Mouse (Mus musculus) 3T3-L1 (cell line): ENCODE data around the gene Sgcb.

ENCODE experiments used
- DNase-seq: peaks from one replicate; pipeline ENCODE4 v3.0.0-alpha.2; 2015; ENCODE audit warnings: low read depth, low spot score

Gene Sgcb

GRCm38 (mm10) chr5:73647261-73647900, at the start of gene Sgcb:
Gene Sgcb, minus strand, starts transcription at chr5:73647790.
- peak; percentile 46 for DNase-seq

DNA sequence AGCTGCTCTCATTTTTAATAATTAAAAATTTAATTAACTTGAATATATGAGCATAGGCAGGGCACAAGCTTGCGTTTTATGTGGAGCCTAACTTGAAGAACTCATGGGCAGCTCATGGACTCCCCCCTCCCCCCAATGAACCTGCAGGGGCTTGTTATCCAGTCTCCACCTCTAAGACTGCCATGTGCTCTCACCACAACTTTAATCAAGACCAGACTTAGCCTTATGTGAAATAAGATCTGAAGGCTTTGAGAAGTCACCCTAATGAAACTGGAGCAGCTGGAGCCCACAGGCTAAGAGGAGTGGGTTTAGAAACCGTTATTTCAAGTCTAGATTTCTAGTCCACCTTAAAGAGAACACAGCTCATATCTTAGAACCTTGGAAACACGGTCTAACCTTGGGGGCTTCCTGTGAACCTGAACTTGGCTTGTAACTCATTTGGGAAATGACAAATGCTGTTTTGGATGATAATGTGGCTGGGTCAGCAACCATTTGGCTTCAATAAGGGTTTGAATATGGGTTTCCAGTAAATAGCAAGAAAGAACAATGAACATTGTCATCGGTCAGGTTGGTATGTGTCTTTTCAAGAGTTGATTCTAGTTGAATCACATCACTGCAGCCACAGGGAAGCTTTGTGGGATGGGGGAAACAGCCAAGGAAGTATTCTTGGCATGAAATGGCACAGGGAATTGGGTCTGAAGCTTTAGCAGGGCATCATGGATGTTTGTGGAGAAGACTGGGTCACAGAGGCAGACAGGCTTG, 46.8 kb upstream of the Sgcb start:
- no peak for DNase-seq

- DNase-seq: no peak
Measured at GRCm38 (mm10) chr5:73693778-73694177, 46.2 kb upstream of the Sgcb start.

DNA sequence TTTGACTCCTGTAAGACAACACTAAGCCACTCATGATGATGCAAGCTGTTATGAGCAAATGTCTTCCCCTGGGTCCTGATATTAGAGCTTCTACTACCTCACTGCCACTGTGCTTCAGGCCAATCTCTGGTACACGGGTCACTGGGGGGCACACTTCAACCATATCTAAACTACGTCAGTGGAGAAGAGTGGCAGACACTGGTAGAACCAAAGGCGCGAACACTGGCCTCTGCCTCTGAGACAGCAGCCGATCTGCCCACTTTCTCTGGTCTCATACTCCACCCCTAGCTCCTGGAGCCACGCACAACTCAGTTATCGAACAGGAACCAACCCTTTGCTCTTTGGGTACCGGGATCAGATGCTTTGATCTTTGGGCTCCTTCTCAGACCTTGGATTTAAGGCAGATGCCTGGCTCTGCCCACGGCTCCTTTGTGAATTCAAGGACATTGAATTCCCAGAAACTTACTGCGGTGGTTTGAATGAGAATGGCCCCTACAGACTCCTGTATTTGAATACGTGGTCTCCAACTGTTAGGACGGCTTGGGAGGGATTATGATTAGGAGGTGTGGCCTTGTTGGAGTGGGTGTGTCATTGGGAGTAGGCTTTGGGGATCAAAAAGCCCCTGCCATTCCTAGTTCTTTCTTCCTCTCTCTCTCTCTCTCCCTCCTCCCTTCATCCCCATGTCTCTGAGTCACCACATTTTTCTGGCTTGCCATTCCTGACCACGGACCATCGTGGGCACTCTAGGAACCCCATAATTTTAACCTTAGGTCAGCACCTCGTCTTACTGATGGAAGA, 44.3 kb upstream of the Sgcb start:
- peak; percentile 50 for DNase-seq

- DNase-seq: no peak
Measured at GRCm38 (mm10) chr5:73690146-73690545, 42.6 kb upstream of the Sgcb start.

DNA sequence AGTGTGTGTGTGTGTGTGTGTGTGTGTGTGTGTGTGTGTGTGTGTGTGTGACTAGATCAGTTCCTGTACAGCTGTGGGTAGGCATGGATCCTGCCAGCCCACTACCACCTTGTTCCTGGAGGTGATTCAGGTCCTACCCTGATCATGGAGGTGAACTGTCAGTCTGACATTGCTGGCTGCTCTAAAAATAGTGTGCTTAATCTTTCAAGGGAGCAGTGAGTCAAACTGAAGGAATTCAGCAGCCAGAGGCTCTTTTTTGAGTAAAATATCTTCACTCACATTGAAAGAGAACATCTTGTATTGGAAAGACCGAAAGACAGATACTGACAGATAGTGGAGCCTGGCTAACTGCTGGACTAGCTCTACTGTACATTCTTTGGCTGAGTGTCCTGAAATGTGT, 41.0 kb upstream of the Sgcb start:
- DNase-seq: peak; percentile 80

DNA sequence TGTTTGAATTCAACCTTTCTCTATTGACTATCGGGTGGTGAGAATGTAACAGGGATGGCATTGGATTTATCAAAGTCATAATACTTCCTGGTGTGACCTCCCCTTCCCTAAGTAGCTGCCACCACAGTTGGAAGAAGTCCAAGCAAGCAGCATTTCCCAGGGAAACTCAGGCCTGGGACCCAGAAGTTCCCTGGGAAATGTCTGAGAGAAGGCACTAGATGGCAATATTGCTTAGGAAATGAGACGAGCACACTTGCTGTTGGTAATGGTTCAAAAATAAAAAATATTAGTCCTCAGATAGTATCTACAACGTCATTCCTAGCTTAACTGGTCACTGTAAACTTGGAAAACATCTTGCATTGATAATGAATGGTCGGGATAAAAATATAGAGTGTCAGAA, 38.6 kb upstream of the Sgcb start:
- DNase-seq: peak; percentile 77

DNA sequence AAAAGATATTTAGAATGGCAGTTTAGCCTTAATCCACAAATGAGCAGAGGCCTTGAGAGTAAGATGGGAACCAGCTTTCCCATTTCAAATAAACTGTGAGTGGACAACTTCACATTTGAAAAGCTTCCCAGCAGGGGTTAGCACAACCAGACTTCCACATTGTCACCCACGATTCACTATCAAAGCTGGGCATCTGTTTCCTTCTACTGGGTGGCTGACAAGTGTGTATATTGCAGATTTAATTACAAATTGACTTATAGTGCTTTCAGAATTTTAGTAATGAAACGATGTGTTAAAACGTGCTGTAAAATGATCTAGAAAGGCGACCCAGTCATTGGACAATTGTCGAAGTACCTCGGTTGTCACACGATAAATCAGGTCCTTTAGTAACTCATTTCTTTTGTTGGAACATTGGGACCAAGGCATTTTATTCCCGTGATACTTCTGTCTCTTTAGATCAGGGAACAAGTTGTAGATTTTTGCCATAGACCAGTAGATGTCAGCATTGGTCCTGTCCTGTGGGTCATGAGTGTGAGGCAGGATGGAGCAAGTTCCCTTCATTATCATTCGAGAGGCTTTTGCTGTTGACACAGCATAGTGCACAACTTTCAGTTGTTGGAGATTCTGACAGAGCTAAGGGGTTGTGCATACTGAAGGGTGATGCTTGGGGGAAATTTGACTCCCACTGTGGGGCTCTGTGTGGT, 36.3 kb upstream of the Sgcb start:
- peak; percentile 64 for DNase-seq

DNA sequence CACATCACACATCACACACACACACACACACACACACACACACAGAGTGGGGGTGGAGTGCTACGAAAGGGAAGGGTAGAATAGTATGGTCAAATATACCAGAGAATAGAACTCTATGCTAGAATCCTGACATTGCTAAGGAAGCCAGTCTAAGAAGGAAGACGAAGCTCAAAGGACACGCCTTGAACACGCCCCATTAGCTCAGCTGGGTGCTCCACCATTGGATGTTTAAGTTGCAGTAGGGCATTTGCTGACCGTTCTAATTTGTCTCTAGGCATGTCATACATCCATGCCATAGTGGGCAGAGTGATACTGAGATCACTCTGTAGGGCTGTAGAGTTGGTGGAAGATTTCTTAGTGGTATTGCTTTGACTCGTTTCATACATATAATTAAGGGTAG, 35.6 kb upstream of the Sgcb start:
- no peak for DNase-seq

DNA sequence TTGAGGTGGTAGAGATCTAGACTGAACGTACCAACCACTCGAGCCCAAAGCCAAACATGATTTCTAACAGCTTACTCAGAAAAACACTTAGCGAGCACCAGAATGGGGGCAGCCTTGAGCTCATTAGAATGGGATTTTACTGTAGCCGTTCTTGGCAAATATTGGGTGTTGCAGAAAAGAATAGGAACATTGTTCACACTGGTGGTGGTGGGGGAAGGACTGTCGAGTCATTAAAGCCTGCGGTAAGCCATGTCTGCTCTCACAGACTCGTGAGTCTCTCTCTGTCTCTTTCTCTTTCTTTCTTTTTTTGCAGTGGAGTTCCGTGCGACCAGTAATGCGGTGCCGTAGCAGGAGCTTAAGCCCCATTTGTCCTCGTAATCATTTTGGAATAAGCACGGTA, 29.0 kb upstream of the Sgcb start:
- DNase-seq: no peak

DNA sequence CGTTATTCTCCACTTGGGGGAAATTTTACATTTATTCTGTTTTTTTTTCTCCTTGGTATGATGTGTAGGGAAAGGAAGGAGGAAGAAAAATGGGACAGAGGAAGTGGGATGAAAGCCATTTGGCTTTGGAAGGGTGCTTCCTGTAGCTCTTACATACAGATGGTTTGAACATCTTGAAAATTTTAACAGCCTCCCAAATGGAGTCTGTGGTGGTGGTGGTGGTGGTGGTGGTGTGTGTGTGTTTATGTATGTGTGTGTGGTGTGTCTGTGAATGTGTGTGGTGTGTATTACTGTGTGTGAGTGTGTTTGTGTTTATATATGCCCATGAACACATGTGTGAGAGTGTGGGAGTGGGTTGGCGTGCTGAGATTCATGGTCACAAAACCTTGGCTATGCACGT, 28.0 kb upstream of the Sgcb start:
- DNase-seq: no peak

DNA sequence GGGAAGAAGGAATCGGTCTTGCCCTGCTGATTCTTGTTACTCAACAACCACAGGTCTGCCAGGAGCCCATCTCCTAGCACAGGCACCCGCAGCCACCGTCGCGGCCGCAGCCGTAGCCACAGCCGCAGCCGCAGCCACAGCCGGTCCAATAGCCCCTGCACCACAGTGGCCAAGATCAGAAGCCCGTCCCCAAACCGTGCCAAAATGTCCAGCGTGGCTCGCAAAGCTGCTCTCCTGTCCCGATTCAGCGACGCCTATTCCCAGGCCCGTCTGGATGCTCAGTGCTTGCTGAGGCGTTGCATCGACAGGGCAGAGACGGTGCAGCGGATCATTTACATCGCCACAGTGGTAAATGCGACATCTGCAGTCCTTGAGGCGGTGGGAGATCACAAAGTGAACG, 21.8 kb upstream of the Sgcb start:
- DNase-seq: no peak

GRCm38 (mm10) chr5:73667877-73668276, 20.3 kb upstream of the Sgcb start:
- no peak for DNase-seq

DNA sequence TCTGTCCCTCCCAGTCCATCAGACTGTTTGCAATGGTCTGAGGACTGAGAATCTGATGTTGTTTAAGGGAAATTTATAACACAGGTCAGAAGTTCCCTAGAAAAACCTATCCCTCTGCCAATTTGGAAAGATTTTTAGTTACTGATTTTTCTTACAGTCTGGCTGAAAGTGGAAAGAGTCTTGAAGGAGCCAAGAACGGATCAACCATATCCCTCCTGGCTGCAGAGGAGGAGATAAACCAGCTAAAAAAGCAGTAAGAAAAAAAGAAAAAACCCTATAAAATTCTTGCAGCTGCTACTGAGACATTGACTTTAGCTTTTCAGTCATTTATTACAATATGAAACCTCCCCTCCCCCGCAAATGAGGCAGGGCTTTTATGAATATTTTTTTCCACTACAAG, 19.1 kb upstream of the Sgcb start:
- no peak for DNase-seq

DNA sequence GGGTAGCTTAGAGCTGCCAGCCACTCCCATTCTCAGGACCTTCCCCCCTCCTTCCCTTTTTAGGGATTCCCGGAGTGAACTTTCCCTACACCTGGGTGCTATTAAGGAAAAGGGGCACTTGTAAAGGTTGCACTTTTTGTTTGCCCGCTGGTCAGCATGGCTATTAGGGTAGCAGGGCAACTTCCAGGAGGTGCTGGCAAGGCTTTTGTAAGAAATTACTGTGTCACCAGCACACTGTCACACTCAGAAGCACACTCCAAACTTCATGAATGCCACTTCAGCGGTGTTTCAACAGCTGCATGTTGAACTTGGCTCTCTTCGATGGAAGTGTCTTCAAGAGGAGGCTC, 4.2 kb upstream of the Sgcb start:
- no peak for DNase-seq

DNA sequence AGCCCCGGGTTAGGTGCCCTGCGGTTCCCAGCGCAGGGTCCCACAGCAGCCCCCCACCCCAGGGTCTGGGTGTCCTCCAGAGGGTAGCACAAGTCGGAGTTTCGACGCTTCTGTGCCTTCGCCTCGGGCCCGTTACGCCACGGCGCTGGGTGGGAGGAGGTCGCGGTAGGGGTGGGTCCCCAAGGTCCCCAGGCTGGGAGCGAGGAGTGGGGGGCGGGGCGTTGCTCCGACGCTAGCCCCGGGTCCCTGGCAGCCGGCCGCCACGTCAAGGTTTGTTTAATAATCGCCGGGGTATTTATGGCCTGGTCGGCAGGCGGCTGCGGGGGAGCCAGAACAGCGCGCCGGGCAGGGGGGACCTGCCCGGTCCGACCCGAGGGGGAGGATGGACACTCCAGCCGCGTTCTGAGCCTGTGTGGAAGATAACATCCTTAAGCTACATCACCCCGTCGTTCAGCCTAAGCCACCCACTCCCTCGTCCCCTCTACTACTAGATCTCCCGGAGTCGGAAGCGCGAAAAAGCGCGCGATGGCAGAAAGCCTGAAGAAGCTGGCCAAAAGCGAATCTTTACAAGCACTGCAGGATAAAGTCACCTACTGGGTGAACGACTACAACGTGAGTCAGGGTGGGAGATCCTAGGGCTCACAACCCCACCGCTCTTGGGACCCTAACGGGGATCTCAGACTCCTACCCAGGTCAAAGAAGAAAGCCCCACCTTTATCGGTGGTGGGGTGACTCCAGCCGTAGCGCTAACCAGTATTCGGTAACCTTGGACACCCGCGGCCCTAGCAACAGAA, 3.7 kb upstream of the Sgcb start, which contains the start of gene Spata18:
Spata18 (plus strand) TSS at position 319 of the 794 bp plus-strand sequence.
- DNase-seq: no peak

DNA sequence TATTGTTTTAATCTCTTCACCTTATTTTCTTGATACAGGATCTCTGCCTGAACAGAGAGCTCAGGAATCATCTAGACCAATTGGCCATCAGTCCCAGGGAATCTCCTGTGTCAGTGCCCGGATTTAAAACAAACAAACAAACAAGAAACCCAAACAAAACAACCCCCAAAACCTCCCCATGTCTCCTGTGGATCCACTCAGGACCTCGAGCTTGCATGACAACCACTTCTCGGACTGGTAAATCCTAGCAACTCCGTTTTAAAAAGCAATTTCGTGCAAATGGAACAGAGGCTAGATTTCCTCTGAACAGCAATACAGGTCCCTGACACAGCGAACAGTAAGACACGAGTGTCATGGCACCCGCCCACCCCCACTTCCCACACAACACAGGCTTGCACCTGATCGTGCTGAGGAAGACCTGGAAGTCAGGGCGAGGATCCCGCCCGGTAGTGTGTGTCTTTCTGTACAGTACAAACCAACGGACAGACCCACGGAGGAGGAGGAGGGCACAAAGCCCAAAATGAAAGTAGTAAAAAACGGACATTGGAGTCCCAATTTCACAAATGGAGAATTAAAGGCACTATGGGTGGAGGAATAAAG, 2.9 kb upstream of the Sgcb start:
- DNase-seq: no peak

DNA sequence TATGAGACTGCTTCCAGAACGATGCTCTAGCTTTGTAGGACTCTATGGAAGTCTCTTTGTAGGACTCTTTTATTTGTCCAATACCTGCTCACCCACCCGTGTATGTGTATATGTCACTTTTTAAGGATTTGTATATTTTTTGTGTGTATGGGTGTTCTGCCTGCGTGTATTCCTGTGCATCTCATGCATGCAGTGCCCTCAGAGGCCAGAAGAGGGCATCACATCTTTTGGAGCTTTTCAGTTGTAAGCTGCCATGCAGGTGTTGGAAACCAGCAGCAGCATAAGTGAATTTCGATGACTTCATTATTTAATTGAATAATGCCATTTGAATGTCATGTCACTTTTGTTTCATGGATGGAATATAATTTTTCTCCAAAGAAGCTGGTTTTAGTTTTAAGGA, 5.5 kb downstream of the Sgcb start:
- peak; percentile 51 for DNase-seq

DNA sequence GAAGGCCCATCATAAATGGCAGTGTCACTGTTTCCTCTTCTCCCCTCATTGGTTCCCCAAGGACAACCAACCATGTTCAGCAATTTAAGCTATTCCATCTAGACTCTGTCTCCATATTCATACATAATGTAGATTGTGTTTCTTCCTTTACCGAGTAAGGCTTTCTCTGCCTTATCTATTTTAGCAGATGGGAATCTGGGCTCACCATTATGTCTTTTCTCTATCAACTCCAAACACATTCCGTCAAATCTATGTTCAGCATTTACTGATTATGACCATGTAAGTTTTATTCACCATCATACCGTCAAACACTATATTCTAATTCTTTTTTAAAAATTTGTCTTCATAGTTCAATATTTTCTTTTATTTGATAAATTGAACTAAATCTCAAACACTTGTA, 6.5 kb downstream of the Sgcb start:
- no peak for DNase-seq

DNA sequence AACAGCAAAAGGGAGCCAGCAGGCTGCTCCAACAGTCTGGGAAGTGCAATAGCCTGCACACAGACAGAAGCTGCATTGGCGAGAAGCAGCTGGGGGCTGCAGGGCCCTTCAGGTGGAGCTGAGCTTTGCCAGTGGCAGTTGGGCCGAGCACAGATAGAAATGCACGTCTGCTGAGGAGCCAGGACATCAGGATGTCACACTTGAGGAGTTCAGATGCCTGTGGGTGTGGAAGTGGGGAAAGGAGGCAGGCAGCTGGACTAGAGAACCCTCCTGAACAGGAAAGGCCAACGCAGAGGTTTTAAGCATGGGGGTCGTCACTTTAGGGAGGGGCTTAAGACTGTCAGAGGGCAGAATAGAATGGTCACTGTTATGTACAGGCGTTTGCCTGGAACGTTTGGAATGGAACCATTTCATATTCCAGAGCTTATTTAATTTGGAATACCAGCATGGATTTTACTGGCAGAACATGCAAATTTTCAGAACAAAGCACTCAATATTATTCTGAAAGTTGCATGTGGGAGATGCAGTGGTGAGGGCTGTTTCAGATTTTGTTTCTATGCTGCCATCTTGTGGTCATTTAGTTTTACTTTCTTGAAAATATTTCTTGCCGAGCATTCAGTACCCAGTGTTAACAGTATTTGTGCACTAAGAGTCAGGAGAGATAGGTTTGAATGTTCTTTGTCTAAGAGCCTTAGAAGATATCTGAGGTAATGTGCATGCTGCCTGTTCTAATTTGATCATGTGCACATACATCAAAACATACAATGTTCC, 10.1 kb downstream of the Sgcb start:
- DNase-seq: peak; percentile 80
